Mouse (Mus musculus) monocyte, adult 2 months (primary cell): ENCODE data around the gene Hist2h3c1.
"Not testable (repeated sequence)": the region's sequence is repeated elsewhere in the genome, so short reads cannot be mapped to it uniquely, and the experiment has no call there.

Experiments
- DNase-seq, 2 experiments: peaks; one replicate each; pipeline ENCODE4 v3.0.0; 2022; ENCODE audit warnings: low spot score in 2 of 2, low read depth in 1 of 2

The Hist2h3c1 gene

GRCm38 (mm10) chr3:96255926-96256593 lies 9.6 kb downstream of the Hist2h3c1 start:
- no peak for DNase-seq

GRCm38 (mm10) chr3:96257190-96257589 lies 10.7 kb downstream of the Hist2h3c1 start:
- no peak for DNase-seq

GRCm38 (mm10) chr3:96260220-96260619 lies 13.7 kb downstream of the Hist2h3c1 start:
- DNase-seq, result no peak

GRCm38 (mm10) chr3:96261623-96262022 lies 15.1 kb downstream of the Hist2h3c1 start:
- no peak for DNase-seq

GRCm38 (mm10) chr3:96262216-96262875 lies 15.9 kb downstream of the Hist2h3c1 start:
- peak in 1 of 2 experiments; percentile 69 for DNase-seq

GRCm38 (mm10) chr3:96262979-96263550 lies 16.6 kb downstream of the Hist2h3c1 start, which contains the start of gene Hist2h4:
Hist2h4 (minus strand) TSS chr3:96263311.
- peak; percentile 88 to 90 for DNase-seq

- peak in 1 of 2 experiments; percentile 22 for DNase-seq
Observed at GRCm38 (mm10) chr3:96263558-96264403, 17.3 kb downstream of the Hist2h3c1 start.

GRCm38 (mm10) chr3:96264404-96264949 lies 18.0 kb downstream of the Hist2h3c1 start:
- DNase-seq, result no peak

GRCm38 (mm10) chr3:96266132-96266710 lies 19.7 kb downstream of the Hist2h3c1 start:
- no peak for DNase-seq

- DNase-seq, result no peak
Observed at GRCm38 (mm10) chr3:96267541-96267940, 21.1 kb downstream of the Hist2h3c1 start.

- DNase-seq, result peak in 1 of 2 experiments; percentile 59
Observed at GRCm38 (mm10) chr3:96268051-96268775, 21.7 kb downstream of the Hist2h3c1 start, which contains the start of gene Hist2h3b. Hist2h3b (plus strand) TSS chr3:96268654.

GRCm38 (mm10) chr3:96268776-96269378 lies 22.4 kb downstream of the Hist2h3c1 start:
- DNase-seq, result not testable (repeated sequence)

GRCm38 (mm10) chr3:96269511-96270474 lies 23.3 kb downstream of the Hist2h3c1 start, which contains the start of gene Hist2h2bb:
Hist2h2bb (plus strand) TSS chr3:96269752.
- DNase-seq, result peak; percentile 77 to 84

- DNase-seq, result no peak
Observed at GRCm38 (mm10) chr3:96273591-96274465, 27.3 kb downstream of the Hist2h3c1 start.

GRCm38 (mm10) chr3:96277428-96277799 lies 30.9 kb downstream of the Hist2h3c1 start:
- peak in 1 of 2 experiments; percentile 30 for DNase-seq

- DNase-seq, result peak; percentile 73 to 85
Observed at GRCm38 (mm10) chr3:96277800-96278624, 31.5 kb downstream of the Hist2h3c1 start.
